Mouse (Mus musculus): Measurements from ENCODE around the gene Phlpp2. TPM values are rescaled to one million over a fixed set of nuclear protein-coding genes. Genes with fewer than 3 reads are reported as not detected.

Phlpp2 gene
- total RNA-seq, 2 experiments from 2014 or later: 8.8 to 12.6 TPM

GRCm38 (mm10) chr8:109895355-109895754 lies 27.0 kb downstream of the Phlpp2 start:
- ATAC-seq (replicated peaks; ENCODE audit: poor library complexity, severe bottlenecking): no peak

GRCm38 (mm10) chr8:109902379-109902778 lies 34.0 kb downstream of the Phlpp2 start:
- ATAC-seq (replicated peaks; ENCODE audit: poor library complexity, severe bottlenecking): no peak

- ATAC-seq (replicated peaks; ENCODE audit: poor library complexity, severe bottlenecking): peak; percentile 84
These were observed 35.6 kb downstream of the Phlpp2 start for GRCm38 (mm10) chr8:109903909-109904469.

- ATAC-seq (replicated peaks; ENCODE audit: poor library complexity, severe bottlenecking): no peak
These were observed 36.8 kb downstream of the Phlpp2 start for GRCm38 (mm10) chr8:109904928-109905668.

GRCm38 (mm10) chr8:109906907-109907306 lies 38.6 kb downstream of the Phlpp2 start:
- no peak for ATAC-seq (replicated peaks; ENCODE audit: poor library complexity, severe bottlenecking)

GRCm38 (mm10) chr8:109907376-109907775 lies 39.0 kb downstream of the Phlpp2 start:
- ATAC-seq (replicated peaks; ENCODE audit: poor library complexity, severe bottlenecking): no peak

- peak; percentile 96 for ATAC-seq (replicated peaks; ENCODE audit: poor library complexity, severe bottlenecking)
These were observed 48.9 kb downstream of the Phlpp2 start for GRCm38 (mm10) chr8:109917277-109917676.

GRCm38 (mm10) chr8:109920406-109921390 lies 52.4 kb downstream of the Phlpp2 start:
- no peak for ATAC-seq (replicated peaks; ENCODE audit: poor library complexity, severe bottlenecking)

GRCm38 (mm10) chr8:109941606-109942360 lies 73.4 kb downstream of the Phlpp2 start:
- ATAC-seq (replicated peaks; ENCODE audit: poor library complexity, severe bottlenecking): no peak

- no peak for ATAC-seq (replicated peaks; ENCODE audit: poor library complexity, severe bottlenecking)
These were observed 76.9 kb downstream of the Phlpp2 start for GRCm38 (mm10) chr8:109945153-109945632.

- ATAC-seq (replicated peaks; ENCODE audit: poor library complexity, severe bottlenecking): no peak
These were observed 77.4 kb downstream of the Phlpp2 start for GRCm38 (mm10) chr8:109945694-109946093.

GRCm38 (mm10) chr8:109946272-109946671 lies 77.9 kb downstream of the Phlpp2 start:
- ATAC-seq (replicated peaks; ENCODE audit: poor library complexity, severe bottlenecking): no peak

GRCm38 (mm10) chr8:109947447-109948284 lies 79.3 kb downstream of the Phlpp2 start:
- ATAC-seq (replicated peaks; ENCODE audit: poor library complexity, severe bottlenecking): peak; percentile 81

GRCm38 (mm10) chr8:109948285-109948564 lies 79.9 kb downstream of the Phlpp2 start:
- peak; percentile 42; the same call in 1 of the 2 replicates for ATAC-seq (replicated peaks; ENCODE audit: poor library complexity, severe bottlenecking)

GRCm38 (mm10) chr8:109952171-109952570 lies 83.8 kb downstream of the Phlpp2 start:
- ATAC-seq (replicated peaks; ENCODE audit: poor library complexity, severe bottlenecking): no peak

- no peak for ATAC-seq (replicated peaks; ENCODE audit: poor library complexity, severe bottlenecking)
These were observed 86.2 kb downstream of the Phlpp2 start for GRCm38 (mm10) chr8:109954486-109954948.

- ATAC-seq (replicated peaks; ENCODE audit: poor library complexity, severe bottlenecking): peak; percentile 54
These were observed 89.1 kb downstream of the Phlpp2 start for GRCm38 (mm10) chr8:109957167-109958028.

- no peak for ATAC-seq (replicated peaks; ENCODE audit: poor library complexity, severe bottlenecking)
These were observed 89.8 kb downstream of the Phlpp2 start for GRCm38 (mm10) chr8:109958036-109958655.

Measured in granulocyte monocyte progenitor cell, adult 5-6 weeks (primary cell).